Mouse (Mus musculus) neural tube, embryonic 15.5 days (tissue): ENCODE data around the gene Tns3. TPM values are rescaled to one million over a fixed set of nuclear protein-coding genes. Genes with fewer than 3 reads are reported as not detected.

Experiments
- ATAC-seq: fragments of 200-750 bp; cut with Nextera tagmentation; 2 replicates; pipeline ENCODE4 v1.8.0; 2017; ENCODE audit warnings: mild to moderate bottlenecking, moderate TSS enrichment, moderate library complexity; ENCODE audit not compliant: low FRiP score
- H3K27ac ChIP-seq: fragments of 300-500 bp; sonication (generic); replicated peaks from 2 replicates; pipeline ENCODE4 v1.5.1; 2015; ENCODE audit warnings: mild to moderate bottlenecking, inconsistent platforms
- H3K27me3 ChIP-seq: fragments of 300-500 bp; sonication (generic); replicated peaks from 2 replicates; pipeline ENCODE4 v1.6.1; 2015; ENCODE audit warnings: inconsistent platforms
- H3K36me3 ChIP-seq: fragments of 300-500 bp; sonication (generic); 2 replicates; pipeline ENCODE4 v1.6.1; 2015; ENCODE audit warnings: inconsistent platforms
- H3K4me1 ChIP-seq: fragments of 300-500 bp; sonication (generic); 2 replicates; pipeline ENCODE4 v1.6.1; 2015; ENCODE audit warnings: inconsistent platforms
- H3K4me2 ChIP-seq: fragments of 300-500 bp; sonication (generic); 2 replicates; pipeline ENCODE4 v1.6.1; 2015; ENCODE audit warnings: inconsistent platforms, mild to moderate bottlenecking, moderate library complexity
- H3K4me3 ChIP-seq: fragments of 300-500 bp; sonication (generic); replicated peaks from 2 replicates; pipeline ENCODE4 v1.5.1; 2015; ENCODE audit warnings: mild to moderate bottlenecking, inconsistent platforms
- H3K9ac ChIP-seq: fragments of 300-500 bp; sonication (generic); replicated peaks from 2 replicates; pipeline ENCODE4 v1.6.1; 2015; ENCODE audit warnings: mild to moderate bottlenecking, inconsistent platforms
- H3K9me3 ChIP-seq: fragments of 300-500 bp; sonication (generic); replicated peaks from 2 replicates; pipeline ENCODE4 v1.6.1; 2016; ENCODE audit warnings: inconsistent platforms
- WGBS: fragments of 180-500 bp; shearing (Covaris S2); methylation state at CpG from one replicate; pipeline ENCODE4 v1.1.7; 2015; ENCODE audit warnings: mixed read lengths; 5-methylcytosine and 5-hydroxymethylcytosine counted together
- polyA plus RNA-seq: library from polyadenylated mRNA; unstranded; fragments of >200 nt; fragmentation: Nextera tagmentation; extraction: Ambion mirVana; gene quantifications from 2 replicates; pipeline ENCODE4 v1.2.1, GENCODE M21; 2015

Gene Tns3
- polyA plus RNA-seq, 1 experiment from 2014 or later: 7.6 TPM

- ATAC-seq: no peak
- no peaks in the 10 kb centered on the region for H3K9me3 ChIP-seq
- 89% methylated on average over 2 of the region's 2 CpGs for WGBS
- H3K27ac ChIP-seq: no peak overlapping the region
- H3K4me3 ChIP-seq: no peak overlapping the region
- H3K36me3 ChIP-seq: 0 out of 2 replicates have a peak, but pooled peaks cover 7% of the 10 kb centered on the region
- no peaks in the 10 kb centered on the region for H3K27me3 ChIP-seq
- peaks cover 19% of the 10 kb centered on the region for H3K4me1 ChIP-seq
- no peak overlapping the region for H3K4me2 ChIP-seq
- no peak overlapping the region for H3K9ac ChIP-seq
Observed at GRCm38 (mm10) chr11:8479858-8480257, 184.5 kb downstream of the Tns3 start.

DNA sequence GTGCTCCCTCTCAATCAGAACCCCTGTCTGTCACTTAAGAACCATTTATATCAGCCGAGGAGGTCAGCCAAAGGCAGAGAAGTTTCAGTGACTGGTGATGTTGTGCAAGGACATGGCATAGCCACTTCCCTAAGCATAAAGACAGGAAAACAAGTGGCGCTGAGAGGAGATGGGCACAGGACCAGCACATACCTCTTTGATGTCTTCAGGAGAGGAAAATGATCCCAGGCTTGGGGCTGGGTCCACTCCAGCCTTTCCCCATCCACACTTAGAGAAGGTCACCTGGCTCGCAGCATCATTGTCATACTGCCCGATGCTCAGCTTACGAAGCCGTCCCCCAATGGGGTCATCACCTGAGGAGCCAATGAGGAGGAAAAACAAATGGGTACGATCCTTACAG, 185.0 kb downstream of the Tns3 start:
- no peaks in the 10 kb centered on the region for H3K9me3 ChIP-seq
- H3K27ac ChIP-seq: no peak overlapping the region
- WGBS: 94% methylated on average over 7 of the region's 7 CpGs
- ATAC-seq: no peak
- H3K27me3 ChIP-seq: no peaks in the 10 kb centered on the region
- H3K4me2 ChIP-seq: no peak overlapping the region
- 0 out of 2 replicates have a peak, but pooled peaks cover 7% of the 10 kb centered on the region for H3K36me3 ChIP-seq
- no peak overlapping the region for H3K9ac ChIP-seq
- H3K4me1 ChIP-seq: peaks cover 19% of the 10 kb centered on the region
- no peak overlapping the region for H3K4me3 ChIP-seq

DNA sequence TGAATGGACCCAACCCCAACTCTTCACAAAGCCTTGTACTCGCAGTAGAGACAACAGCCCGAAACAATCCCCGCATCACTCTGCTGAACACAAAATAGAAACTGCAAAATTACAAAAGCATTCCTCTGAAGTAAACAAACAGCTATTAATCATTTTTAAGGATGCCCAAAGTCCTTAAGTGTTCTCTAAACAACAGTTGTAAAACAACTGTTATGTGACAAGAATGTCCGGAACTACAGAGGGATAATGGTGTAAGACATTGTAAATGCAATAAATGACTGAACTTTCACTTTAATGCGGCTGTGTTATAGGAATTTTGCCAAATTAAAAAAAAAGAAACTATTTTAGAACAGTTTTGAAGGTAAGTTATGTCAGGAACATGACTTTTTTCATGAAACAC, 190.7 kb downstream of the Tns3 start:
- 72% methylated on average over 5 of the region's 5 CpGs for WGBS
- H3K4me3 ChIP-seq: no peak overlapping the region

GRCm38 (mm10) chr11:8472439-8472838, 191.9 kb downstream of the Tns3 start:
- no peak overlapping the region for H3K9ac ChIP-seq
- H3K4me1 ChIP-seq: peaks cover 17% of the 10 kb centered on the region
- H3K4me2 ChIP-seq: no peak overlapping the region
- ATAC-seq: no peak
- no peaks in the 10 kb centered on the region for H3K36me3 ChIP-seq
- 88% methylated on average over 12 of the region's 12 CpGs for WGBS
- H3K9me3 ChIP-seq: no peaks in the 10 kb centered on the region
- no peak overlapping the region for H3K4me3 ChIP-seq
- no peaks in the 10 kb centered on the region for H3K27me3 ChIP-seq
- H3K27ac ChIP-seq: no peak overlapping the region

More for the DNA sequence above, 190.7 kb downstream of the Tns3 start:
- H3K9ac ChIP-seq: no peak overlapping the region
- no peak for ATAC-seq
- no peaks in the 10 kb centered on the region for H3K9me3 ChIP-seq
- H3K36me3 ChIP-seq: 0 out of 2 replicates have a peak, but pooled peaks cover 3% of the 10 kb centered on the region
- no peak overlapping the region for H3K27ac ChIP-seq
- H3K27me3 ChIP-seq: no peaks in the 10 kb centered on the region
- H3K4me2 ChIP-seq: no peak overlapping the region
- H3K4me1 ChIP-seq: peaks cover 5% of the 10 kb centered on the region

DNA sequence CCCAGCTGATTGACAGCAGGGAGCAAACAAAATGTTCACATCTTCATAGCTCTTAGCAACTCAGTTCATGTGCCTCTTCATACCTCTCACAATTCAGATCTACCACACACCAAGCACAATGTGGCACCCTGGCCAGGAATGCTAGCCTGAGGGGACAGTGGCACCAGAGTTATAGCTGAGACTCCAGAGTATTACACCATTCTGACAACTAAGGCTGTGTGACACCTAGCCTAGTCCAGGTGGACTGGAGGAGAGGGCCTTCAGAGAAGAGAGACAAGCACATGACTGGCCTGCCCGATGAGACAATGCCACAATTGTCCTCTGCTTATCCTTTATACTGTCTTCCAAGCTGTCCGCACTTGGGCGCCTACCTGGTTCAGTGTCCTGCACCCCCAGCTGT, 192.8 kb downstream of the Tns3 start:
- H3K4me1 ChIP-seq: peaks cover 25% of the 10 kb centered on the region
- no peaks in the 10 kb centered on the region for H3K27me3 ChIP-seq
- H3K4me3 ChIP-seq: no peak overlapping the region
- no peaks in the 10 kb centered on the region for H3K9me3 ChIP-seq
- no peak for ATAC-seq
- no peaks in the 10 kb centered on the region for H3K36me3 ChIP-seq
- no peak overlapping the region for H3K4me2 ChIP-seq
- no peak overlapping the region for H3K9ac ChIP-seq
- no peak overlapping the region for H3K27ac ChIP-seq
- 97% methylated on average over 3 of the region's 3 CpGs for WGBS

- H3K9me3 ChIP-seq: no peaks in the 10 kb centered on the region
- H3K4me3 ChIP-seq: no peak overlapping the region
- H3K27me3 ChIP-seq: no peaks in the 10 kb centered on the region
- 82% methylated on average over 9 of the region's 9 CpGs for WGBS
- no peak for ATAC-seq
- peaks cover 28% of the 10 kb centered on the region for H3K4me1 ChIP-seq
- H3K27ac ChIP-seq: peak overlapping the region; percentile 79; the same call in 1 of the 2 replicates
- H3K9ac ChIP-seq: no peak overlapping the region
- H3K4me2 ChIP-seq: no peak overlapping the region
- H3K36me3 ChIP-seq: no peaks in the 10 kb centered on the region
Observed at GRCm38 (mm10) chr11:8469537-8469936, 194.8 kb downstream of the Tns3 start.

DNA sequence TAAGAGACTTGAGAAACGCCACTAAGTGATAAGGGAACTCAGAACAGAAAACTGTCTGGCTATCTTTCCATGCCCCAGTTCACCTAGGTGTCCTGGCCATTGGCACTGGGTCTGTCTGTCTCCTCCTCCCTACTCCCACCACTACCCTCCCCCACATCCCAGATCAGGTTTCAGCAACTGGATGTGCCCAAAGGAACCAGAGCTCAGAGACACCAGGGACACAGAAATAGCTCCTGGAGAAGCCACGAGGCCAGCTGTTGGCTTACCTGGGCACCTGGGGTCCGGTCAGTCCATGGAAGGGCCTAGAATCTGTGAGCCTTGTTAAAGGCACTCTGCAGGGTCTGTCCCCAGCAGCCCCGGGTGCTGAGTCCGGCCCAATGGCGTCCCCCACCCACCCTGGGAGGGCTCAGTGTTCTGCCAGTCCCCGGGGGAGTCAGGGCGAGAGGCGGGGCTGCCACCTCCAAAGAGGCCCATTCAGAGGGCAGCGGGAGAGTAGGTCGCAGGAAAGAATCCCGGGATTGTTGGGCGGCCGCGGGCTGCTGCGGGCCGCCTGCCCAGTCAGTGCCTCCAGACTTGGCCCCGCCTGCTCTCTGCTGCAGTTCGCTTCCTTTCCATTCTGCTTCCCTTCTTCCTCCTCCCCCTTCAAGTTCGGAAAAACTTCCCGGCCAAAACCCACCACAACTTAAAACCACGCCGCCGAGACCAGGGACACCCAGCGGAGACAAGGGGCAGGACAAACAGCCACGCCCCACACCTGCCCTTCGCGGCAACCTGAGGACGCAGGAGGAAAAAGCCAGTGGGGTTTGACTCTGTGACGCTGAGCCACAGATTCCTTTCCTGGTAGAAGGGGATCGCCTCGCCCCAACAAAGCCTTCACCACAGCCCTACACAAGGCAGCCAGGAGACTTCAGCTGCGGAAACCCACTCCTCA, 195.9 kb downstream of the Tns3 start:
- no peaks in the 10 kb centered on the region for H3K36me3 ChIP-seq
- ATAC-seq: peak; percentile 80
- peak overlapping the region; percentile 43 for H3K4me3 ChIP-seq
- peak overlapping the region; percentile 53 for H3K9ac ChIP-seq
- WGBS: under 1% methylated on average over 32 of the region's 33 CpGs
- no peaks in the 10 kb centered on the region for H3K27me3 ChIP-seq
- peak overlapping the region; percentile 88 for H3K4me2 ChIP-seq
- peaks cover 28% of the 10 kb centered on the region for H3K4me1 ChIP-seq
- H3K27ac ChIP-seq: peak overlapping the region; percentile 79
- H3K9me3 ChIP-seq: no peaks in the 10 kb centered on the region

- Histone ChIP-seq H3K27me3 (no peaks in the 10 kb centered on the region), H3K36me3 (no peaks in the 10 kb centered on the region), H3K9me3 (no peaks in the 10 kb centered on the region), H3K9ac (peak overlapping the region; percentile 53), H3K4me3 (peak overlapping the region; percentile 43), H3K4me1 (peaks cover 28% of the 10 kb centered on the region), H3K4me2 (peak overlapping the region; percentile 88), H3K27ac (peak overlapping the region; percentile 79)
- WGBS: 23% methylated on average over 13 of the region's 13 CpGs
- peak; percentile 36 for ATAC-seq
Observed at GRCm38 (mm10) chr11:8467403-8468160, 196.8 kb downstream of the Tns3 start.

DNA sequence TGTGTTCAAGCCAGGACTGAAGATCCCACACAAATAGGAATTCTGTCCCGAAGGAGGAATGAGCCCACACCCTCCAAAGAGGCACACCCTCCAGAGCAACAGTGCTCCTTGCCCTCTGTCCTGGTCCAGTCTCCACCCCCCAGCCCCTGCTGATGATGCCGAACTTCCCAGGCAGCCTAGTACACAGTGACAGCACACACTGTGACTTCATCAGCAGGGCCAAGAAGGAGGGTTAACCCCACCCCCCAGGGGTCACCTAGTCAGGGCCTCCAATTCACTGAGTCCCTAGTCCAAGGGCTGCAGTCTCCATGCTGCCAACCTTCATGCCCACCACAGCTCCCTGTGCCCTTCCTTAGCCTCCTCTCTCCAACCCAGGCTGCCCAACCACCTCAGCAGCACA, 200.5 kb downstream of the Tns3 start:
- no peak for ATAC-seq
- H3K36me3 ChIP-seq: no peaks in the 10 kb centered on the region
- no peak overlapping the region for H3K27ac ChIP-seq
- H3K27me3 ChIP-seq: no peaks in the 10 kb centered on the region
- no peak overlapping the region for H3K4me3 ChIP-seq
- no peaks in the 10 kb centered on the region for H3K9me3 ChIP-seq
- H3K4me2 ChIP-seq: no peak overlapping the region
- WGBS: 81% methylated on average over 2 of the region's 2 CpGs
- H3K4me1 ChIP-seq: peaks cover 36% of the 10 kb centered on the region
- H3K9ac ChIP-seq: no peak overlapping the region

DNA sequence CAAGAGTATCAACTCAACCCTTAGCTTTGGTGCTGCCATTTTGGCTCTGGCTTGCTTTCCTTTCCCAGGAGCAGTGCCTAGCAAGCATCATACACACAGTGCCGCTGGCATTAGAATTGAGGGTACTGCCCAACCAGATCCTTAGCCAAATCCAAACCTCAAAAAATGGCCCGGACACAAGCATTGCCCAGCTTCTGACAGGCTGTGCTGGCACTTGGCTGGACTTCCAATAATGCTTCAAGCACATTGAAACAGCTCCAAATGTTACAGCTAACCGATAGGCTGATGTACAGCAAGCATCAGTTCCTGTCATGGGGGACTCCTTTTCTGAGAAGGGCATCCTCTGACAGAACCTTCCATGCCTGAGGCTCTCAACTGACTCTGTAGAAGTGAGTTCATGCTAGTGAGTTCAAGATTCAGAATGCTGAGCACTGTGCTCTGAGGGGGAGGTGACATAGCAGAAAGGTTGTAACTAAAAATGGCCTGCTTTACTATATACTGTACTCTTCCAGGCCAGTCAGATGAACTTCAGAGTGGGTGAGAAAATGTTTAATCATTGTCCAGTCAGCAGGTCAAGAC, 201.4 kb downstream of the Tns3 start:
- ATAC-seq: no peak
- Histone ChIP-seq H3K27me3 (no peaks in the 10 kb centered on the region), H3K4me2 (no peak overlapping the region), H3K27ac (no peak overlapping the region), H3K4me3 (no peak overlapping the region), H3K9me3 (no peaks in the 10 kb centered on the region), H3K4me1 (peaks cover 35% of the 10 kb centered on the region), H3K9ac (no peak overlapping the region), H3K36me3 (no peaks in the 10 kb centered on the region)
- WGBS: 87% methylated on average over 3 of the region's 3 CpGs

DNA sequence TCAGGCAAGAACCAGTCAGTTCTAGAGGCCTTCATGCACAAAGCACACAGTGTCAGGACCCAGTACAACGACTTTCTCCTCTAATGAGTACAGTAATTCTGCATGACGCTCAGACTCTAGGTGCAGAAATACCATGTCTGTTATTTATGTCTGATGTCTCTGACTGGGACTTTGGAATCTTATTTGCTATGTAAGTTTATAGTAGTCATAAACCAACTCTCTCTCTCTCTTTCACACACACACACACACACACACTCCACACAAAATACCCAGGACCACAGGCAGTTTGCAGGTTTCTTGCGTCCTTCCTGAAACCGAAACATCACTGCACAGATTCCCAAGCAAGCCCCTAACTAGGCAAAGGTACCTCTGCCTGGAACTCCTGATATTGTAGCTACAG, 203.5 kb downstream of the Tns3 start:
- Histone ChIP-seq H3K9me3 (no peaks in the 10 kb centered on the region), H3K36me3 (no peaks in the 10 kb centered on the region), H3K9ac (no peak overlapping the region), H3K27ac (no peak overlapping the region), H3K4me3 (no peak overlapping the region), H3K27me3 (no peaks in the 10 kb centered on the region), H3K4me2 (no peak overlapping the region), H3K4me1 (peaks cover 40% of the 10 kb centered on the region)
- 73% methylated on average over 4 of the region's 4 CpGs for WGBS
- ATAC-seq: no peak
